Mouse (Mus musculus) CH12.LX (cell line): ENCODE data around the gene Prkar1a.

Experiments
- CTCF ChIP-seq, 2 experiments: IDR thresholded peaks in 1 of 2; conservative IDR thresholded peaks in 1 of 2; 2 replicates each; pipeline ENCODE4 v1.5.1; 2011 to 2012; ENCODE audit warnings: low read depth in 2 of 2, low read length in 2 of 2, improper control_type of control experiment in 1 of 2, inconsistent platforms in 1 of 2, mild to moderate bottlenecking in 1 of 2, moderate library complexity in 1 of 2
- EP300 ChIP-seq: IDR thresholded peaks from 2 replicates; pipeline ENCODE4 v1.6.1; 2011; ENCODE audit warnings: low read length, improper control_type of control experiment
- MXI1 ChIP-seq: IDR thresholded peaks from 2 replicates; pipeline ENCODE4 v1.6.1; 2011; ENCODE audit warnings: mild to moderate bottlenecking, low read depth, low read length, improper control_type of control experiment
- POLR2A ChIP-seq: IDR thresholded peaks from 2 replicates; pipeline ENCODE4 v1.6.1; 2011; ENCODE audit warnings: low read depth, mild to moderate bottlenecking, improper control_type of control experiment, low read length
- RAD21 ChIP-seq: IDR thresholded peaks from 2 replicates; pipeline ENCODE4 v1.6.1; 2011; ENCODE audit warnings: low read depth, mild to moderate bottlenecking, low read length, improper control_type of control experiment, moderate library complexity
- TCF12 ChIP-seq: IDR thresholded peaks from 2 replicates; pipeline ENCODE4 v1.6.1; 2014; ENCODE audit warnings: low read depth, mild to moderate bottlenecking, inconsistent platforms, low read length, improper control_type of control experiment
- USF2 ChIP-seq: conservative IDR thresholded peaks from 2 replicates; pipeline ENCODE4 v1.6.1; 2011; ENCODE audit warnings: low read depth, low read length, improper control_type of control experiment
- ZC3H11A ChIP-seq: IDR thresholded peaks from 2 replicates; pipeline ENCODE4 v1.6.1; 2012; ENCODE audit warnings: low read depth, mild to moderate bottlenecking, inconsistent platforms, low read length, improper control_type of control experiment
- ZNF384 ChIP-seq: IDR thresholded peaks from 2 replicates; pipeline ENCODE4 v1.6.1; 2012; ENCODE audit warnings: low read depth, low read length, improper control_type of control experiment, inconsistent platforms

DNA sequence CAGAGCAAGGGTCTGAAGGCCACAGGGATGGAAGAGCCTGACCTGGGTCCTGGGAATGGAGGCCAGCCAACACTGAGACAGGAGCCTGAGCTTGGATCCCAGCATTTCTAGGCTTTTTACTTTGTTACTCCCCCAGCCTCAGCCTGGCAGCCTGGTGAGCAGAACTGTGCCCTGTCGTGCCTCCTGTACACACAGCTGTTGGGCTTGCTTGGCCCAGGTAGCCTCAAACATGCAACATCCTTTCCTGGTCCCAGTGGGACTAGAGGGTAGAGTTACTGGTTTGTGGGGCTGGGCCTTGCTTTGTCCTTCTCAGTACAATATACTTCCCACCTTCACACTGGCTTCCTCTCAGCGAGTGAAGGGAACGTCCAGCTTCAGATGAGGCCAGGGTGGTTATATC lies 26.0 kb downstream of the Prkar1a start:
- TF ChIP-seq POLR2A (no peak), RAD21 (no peak), CTCF (conservative IDR thresholded peaks at IDR 0.05 in 1 of 2, IDR thresholded peaks at IDR 0.05 in 1 of 2; ENCODE audit: low read depth in 2 of 2, low read length in 2 of 2) (no peak), ZC3H11A (no peak), USF2 (no peak), MXI1 (no peak), ZNF384 (no peak), TCF12 (no peak), EP300 (no peak)
